Mouse (Mus musculus) megakaryocyte, embryonic 14.5 days (primary cell): ENCODE data around the gene Ndufa6.
"Not testable (repeated sequence)": the region's sequence is repeated elsewhere in the genome, so short reads cannot be mapped to it uniquely, and the experiment has no call there.

Experiments used
- FLI1 ChIP-seq: IDR thresholded peaks from 2 replicates; pipeline ENCODE4 v1.6.1; 2012; ENCODE audit warnings: low read length, inconsistent platforms, mixed read lengths
- GATA1 ChIP-seq: IDR thresholded peaks from 3 replicates; pipeline ENCODE4 v1.6.1; 2012; ENCODE audit warnings: mixed read lengths, low read length, inconsistent platforms, borderline replicate concordance

- not testable (repeated sequence) for TF ChIP-seq FLI1, GATA1
Observed at GRCm38 (mm10) chr15:82393922-82394321, 39.8 kb upstream of the Ndufa6 start, which contains the start of gene Cyp2d11.
